Mouse (Mus musculus): ENCODE results near the gene Ykt6. TPM values are rescaled to one million over a fixed set of nuclear protein-coding genes. Genes with fewer than 3 reads are reported as not detected.

The Ykt6 gene
- polyA plus RNA-seq, 1 experiment from 2014 or later = 19.3 TPM

DNA sequence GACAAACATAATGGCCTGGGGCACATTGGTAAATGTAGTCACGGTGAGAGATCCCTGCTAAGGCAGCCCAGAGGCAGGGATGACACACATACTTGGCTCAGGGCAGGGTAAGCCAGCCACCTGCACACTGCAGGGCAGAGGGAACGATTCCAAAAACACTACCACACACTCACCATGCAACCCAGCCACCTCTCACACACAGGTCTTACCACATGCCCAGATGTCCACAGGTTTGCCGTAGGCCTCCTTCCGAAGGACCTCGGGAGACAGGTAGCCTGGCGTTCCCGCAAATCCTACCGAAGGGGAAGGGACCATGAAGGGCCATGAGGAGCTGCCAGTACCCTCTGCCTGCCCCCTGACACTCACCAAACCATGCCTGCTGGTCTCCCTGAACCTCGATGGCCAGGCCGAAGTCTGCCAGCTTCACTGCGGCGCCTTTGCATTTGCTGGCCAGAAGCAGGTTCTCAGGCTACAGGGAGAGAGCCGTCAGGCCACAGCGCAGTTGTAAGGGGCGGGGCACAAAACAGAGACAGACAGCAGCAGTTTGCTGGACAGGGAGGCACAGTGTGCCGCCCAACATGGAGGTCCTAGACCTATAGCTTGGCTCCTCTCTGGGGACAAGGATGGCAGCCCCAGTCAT lies 34.6 kb downstream of the Ykt6 start:
- Histone ChIP-seq H3K4me2 (no peak overlapping the region), H3K9ac (ENCODE audit: low read depth, low read length) (no peak overlapping the region), H3K4me3 (ENCODE audit: low read depth, low read length) (no peak overlapping the region), H3K9me3 (replicated peaks; ENCODE audit: control insufficient read depth, low read length) (no peaks in the 10 kb centered on the region), H3K27me3 (ENCODE audit: control insufficient read depth, insufficient read depth, low read length) (no peaks in the 10 kb centered on the region), H3K4me1 (ENCODE audit: control insufficient read depth, insufficient read depth, low read length) (no peaks in the 10 kb centered on the region), H3K36me3 (ENCODE audit: control insufficient read depth, insufficient read depth, low read length) (no peaks in the 10 kb centered on the region), H3K27ac (ENCODE audit: low read depth, low read length) (no peak overlapping the region)
- WGBS (ENCODE audit: insufficient replicate concordance) = 84% methylated on average over 16 of the region's 16 CpGs
- no peak for ATAC-seq (replicated peaks; ENCODE audit: insufficient number of reproducible peaks, low FRiP score, low TSS enrichment)

DNA sequence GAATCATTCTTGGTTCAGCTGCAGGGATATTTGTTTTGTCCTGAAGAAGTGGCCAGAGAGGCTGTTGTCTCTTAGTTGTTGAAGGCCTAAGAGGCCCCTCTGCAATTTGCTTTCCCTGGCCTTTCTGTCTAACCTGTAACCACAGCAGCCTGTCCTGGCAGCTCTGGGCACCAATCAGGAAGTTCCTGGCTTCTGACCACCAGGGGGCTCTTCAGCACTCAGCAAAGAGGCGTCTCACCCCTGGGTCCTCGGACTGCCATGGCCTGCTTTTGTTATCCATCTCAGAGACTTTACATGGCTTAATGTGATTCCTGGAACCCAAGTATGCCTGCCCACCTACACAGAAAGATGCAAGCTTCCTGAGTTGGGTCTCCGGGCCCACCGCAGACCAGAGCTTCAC lies 35.4 kb downstream of the Ykt6 start:
- no peak for ATAC-seq (replicated peaks; ENCODE audit: insufficient number of reproducible peaks, low FRiP score, low TSS enrichment)
- Histone ChIP-seq H3K9me3 (replicated peaks; ENCODE audit: control insufficient read depth, low read length) (no peaks in the 10 kb centered on the region), H3K4me1 (ENCODE audit: control insufficient read depth, insufficient read depth, low read length) (no peaks in the 10 kb centered on the region), H3K4me3 (ENCODE audit: low read depth, low read length) (no peak overlapping the region), H3K9ac (ENCODE audit: low read depth, low read length) (no peak overlapping the region), H3K27me3 (ENCODE audit: control insufficient read depth, insufficient read depth, low read length) (no peaks in the 10 kb centered on the region), H3K27ac (ENCODE audit: low read depth, low read length) (no peak overlapping the region), H3K36me3 (ENCODE audit: control insufficient read depth, insufficient read depth, low read length) (no peaks in the 10 kb centered on the region), H3K4me2 (no peak overlapping the region)
- WGBS (ENCODE audit: insufficient replicate concordance) = 33% methylated on average over 4 of the region's 4 CpGs

DNA sequence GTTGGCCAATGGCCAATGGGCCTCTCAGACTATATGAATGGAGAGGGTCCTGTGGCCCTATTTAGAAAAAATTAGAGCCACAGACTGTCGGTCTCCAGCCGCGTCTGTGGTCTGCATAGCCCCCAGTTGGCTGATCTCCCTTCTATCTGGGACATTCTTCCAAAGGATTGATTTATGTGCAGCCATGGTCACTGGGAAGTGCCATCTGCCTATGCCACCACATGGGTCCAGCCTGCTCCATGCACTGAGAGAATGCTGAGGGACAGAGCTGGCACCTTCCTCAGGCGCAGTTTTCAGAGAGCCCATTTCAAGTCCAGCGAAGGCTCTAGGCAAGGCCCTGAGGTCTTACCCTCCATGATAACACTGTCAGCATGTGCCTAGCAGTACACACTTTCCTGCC lies 38.7 kb downstream of the Ykt6 start:
- ATAC-seq (replicated peaks; ENCODE audit: insufficient number of reproducible peaks, low FRiP score, low TSS enrichment) = no peak
- H3K27me3 ChIP-seq (ENCODE audit: control insufficient read depth, insufficient read depth, low read length) = no peaks in the 10 kb centered on the region
- H3K9ac ChIP-seq (ENCODE audit: low read depth, low read length) = no peak overlapping the region
- H3K9me3 ChIP-seq (replicated peaks; ENCODE audit: control insufficient read depth, low read length) = no peaks in the 10 kb centered on the region
- H3K4me3 ChIP-seq (ENCODE audit: low read depth, low read length) = no peak overlapping the region
- H3K4me2 ChIP-seq = no peak overlapping the region
- H3K27ac ChIP-seq (ENCODE audit: low read depth, low read length) = no peak overlapping the region
- 83% methylated on average over 5 of the region's 5 CpGs for WGBS (ENCODE audit: insufficient replicate concordance)
- no peaks in the 10 kb centered on the region for H3K36me3 ChIP-seq (ENCODE audit: control insufficient read depth, insufficient read depth, low read length)
- peaks cover 2% of the 10 kb centered on the region; the same call in 1 of the 2 replicates for H3K4me1 ChIP-seq (ENCODE audit: control insufficient read depth, insufficient read depth, low read length)

DNA sequence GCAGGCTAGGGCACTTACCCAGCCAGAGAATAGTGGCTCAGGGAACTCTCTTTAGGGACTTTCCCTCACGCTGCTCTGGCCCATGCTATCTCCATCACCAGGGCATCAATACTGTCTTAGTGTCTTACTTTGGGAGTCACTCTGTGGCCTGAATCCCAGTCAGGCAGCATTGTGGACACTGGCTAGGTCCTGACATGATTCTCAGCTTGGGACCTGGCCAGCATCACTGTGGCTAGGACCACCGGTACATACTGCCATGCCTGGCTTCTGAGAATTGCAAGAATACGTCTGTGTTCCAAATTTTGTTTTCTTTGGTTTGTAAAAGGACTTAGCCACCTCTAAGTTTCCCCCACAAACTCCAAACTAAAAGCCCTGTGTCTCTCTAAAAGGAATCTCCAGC lies 39.4 kb downstream of the Ykt6 start:
- Histone ChIP-seq H3K9ac (ENCODE audit: low read depth, low read length) (no peak overlapping the region), H3K9me3 (replicated peaks; ENCODE audit: control insufficient read depth, low read length) (no peaks in the 10 kb centered on the region), H3K4me2 (no peak overlapping the region), H3K4me3 (ENCODE audit: low read depth, low read length) (no peak overlapping the region), H3K4me1 (ENCODE audit: control insufficient read depth, insufficient read depth, low read length) (peaks cover 9% of the 10 kb centered on the region), H3K27me3 (ENCODE audit: control insufficient read depth, insufficient read depth, low read length) (no peaks in the 10 kb centered on the region), H3K36me3 (ENCODE audit: control insufficient read depth, insufficient read depth, low read length) (no peaks in the 10 kb centered on the region), H3K27ac (ENCODE audit: low read depth, low read length) (no peak overlapping the region)
- 70% methylated on average over 3 of the region's 3 CpGs for WGBS (ENCODE audit: insufficient replicate concordance)
- ATAC-seq (replicated peaks; ENCODE audit: insufficient number of reproducible peaks, low FRiP score, low TSS enrichment) = no peak

DNA sequence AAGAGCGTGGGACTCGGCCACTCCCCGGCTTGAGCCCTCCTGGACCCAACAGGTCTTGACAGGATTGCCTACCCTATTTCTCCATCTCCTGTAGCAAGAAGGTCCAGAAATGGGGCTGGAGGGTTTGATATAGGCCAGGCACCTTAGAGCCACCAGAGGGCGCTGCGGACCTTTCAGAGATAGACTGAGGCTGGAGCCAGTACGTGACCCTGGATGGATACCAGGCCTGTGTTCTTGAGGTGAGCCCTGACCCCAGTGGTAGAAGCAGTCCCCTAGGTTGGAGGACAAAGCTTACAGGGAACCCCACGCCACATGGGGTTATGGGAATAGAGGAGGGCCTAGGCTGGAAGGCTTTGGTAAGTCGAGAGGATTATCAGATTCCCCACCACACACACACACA lies 40.5 kb downstream of the Ykt6 start:
- Histone ChIP-seq H3K9me3 (replicated peaks; ENCODE audit: control insufficient read depth, low read length) (no peaks in the 10 kb centered on the region), H3K4me2 (no peak overlapping the region), H3K27ac (ENCODE audit: low read depth, low read length) (no peak overlapping the region), H3K27me3 (ENCODE audit: control insufficient read depth, insufficient read depth, low read length) (no peaks in the 10 kb centered on the region), H3K4me1 (ENCODE audit: control insufficient read depth, insufficient read depth, low read length) (peaks cover 17% of the 10 kb centered on the region), H3K36me3 (ENCODE audit: control insufficient read depth, insufficient read depth, low read length) (no peaks in the 10 kb centered on the region), H3K4me3 (ENCODE audit: low read depth, low read length) (no peak overlapping the region), H3K9ac (ENCODE audit: low read depth, low read length) (no peak overlapping the region)
- ATAC-seq (replicated peaks; ENCODE audit: insufficient number of reproducible peaks, low FRiP score, low TSS enrichment) = no peak
- WGBS (ENCODE audit: insufficient replicate concordance) = 6% methylated on average over 8 of the region's 8 CpGs

DNA sequence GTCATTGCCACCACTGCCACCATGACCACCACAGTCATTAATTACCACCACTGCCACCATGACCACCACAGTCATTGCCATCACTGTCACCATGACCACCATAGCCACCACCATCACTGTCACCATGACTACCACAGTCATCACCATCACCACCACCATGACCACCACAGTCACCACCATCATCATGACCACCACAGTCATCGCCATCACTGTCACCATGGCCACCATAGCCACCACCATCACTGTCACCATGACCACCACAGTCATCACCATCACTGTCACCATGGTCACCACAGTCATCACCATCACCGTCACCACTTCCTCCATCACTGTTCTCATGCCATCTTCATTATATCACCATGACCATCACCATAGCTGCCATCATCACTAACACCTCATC lies 43.0 kb downstream of the Ykt6 start:
- no peak overlapping the region for H3K9ac ChIP-seq (ENCODE audit: low read depth, low read length)
- H3K27me3 ChIP-seq (ENCODE audit: control insufficient read depth, insufficient read depth, low read length) = no peaks in the 10 kb centered on the region
- H3K27ac ChIP-seq (ENCODE audit: low read depth, low read length) = no peak overlapping the region
- H3K4me1 ChIP-seq (ENCODE audit: control insufficient read depth, insufficient read depth, low read length) = peaks cover 37% of the 10 kb centered on the region
- no peak for ATAC-seq (replicated peaks; ENCODE audit: insufficient number of reproducible peaks, low FRiP score, low TSS enrichment)
- H3K4me2 ChIP-seq = no peak overlapping the region
- no peaks in the 10 kb centered on the region for H3K36me3 ChIP-seq (ENCODE audit: control insufficient read depth, insufficient read depth, low read length)
- H3K9me3 ChIP-seq (replicated peaks; ENCODE audit: control insufficient read depth, low read length) = no peaks in the 10 kb centered on the region
- no peak overlapping the region for H3K4me3 ChIP-seq (ENCODE audit: low read depth, low read length)
- 89% methylated on average over 2 of the region's 2 CpGs for WGBS (ENCODE audit: insufficient replicate concordance)

DNA sequence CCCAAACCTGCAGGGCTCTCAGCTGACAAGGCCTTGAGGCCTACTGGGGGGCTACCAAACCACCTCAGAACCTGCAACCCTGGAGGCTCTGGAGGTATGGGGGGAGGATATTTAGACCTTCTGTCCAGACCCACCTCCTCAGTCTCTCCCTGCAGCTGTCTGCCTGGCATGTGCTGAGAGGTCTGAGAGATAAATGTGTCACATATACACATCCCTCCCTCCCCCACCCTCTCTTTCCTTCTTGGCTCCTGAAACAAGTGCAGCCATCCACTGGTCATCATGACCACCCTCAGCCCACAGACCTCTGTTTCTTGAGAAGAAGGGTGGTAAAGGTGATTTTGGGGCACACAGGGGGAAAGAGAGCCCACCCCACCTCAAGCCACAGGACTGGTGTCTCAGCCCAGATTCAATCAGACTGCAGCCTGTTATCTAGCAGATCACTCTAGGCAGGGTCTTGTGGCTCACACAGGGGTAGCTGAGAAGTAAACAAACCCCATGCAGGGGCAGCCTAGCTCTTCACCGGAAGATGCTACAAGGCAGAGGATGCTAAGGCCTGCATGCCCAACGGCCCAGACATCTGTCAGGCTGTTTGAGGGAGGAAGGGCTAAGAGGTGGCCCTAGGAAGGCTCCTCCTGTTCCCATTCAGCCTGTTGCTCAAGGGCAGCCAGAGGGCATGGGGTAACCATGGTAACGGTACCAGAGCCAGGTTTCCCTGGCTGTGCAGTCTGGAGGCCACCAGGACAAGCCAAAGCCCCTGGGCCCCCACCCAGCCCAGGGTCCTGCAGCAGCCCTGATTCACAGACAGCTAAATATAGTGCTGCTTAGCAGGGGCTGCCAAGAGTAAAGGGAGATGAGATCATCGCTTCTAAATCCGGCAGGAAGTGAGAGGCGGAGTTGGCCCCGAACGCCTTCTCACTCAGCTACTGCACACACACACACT lies 44.6 kb downstream of the Ykt6 start:
- no peaks in the 10 kb centered on the region; the same call in 1 of the 2 replicates for H3K27me3 ChIP-seq (ENCODE audit: control insufficient read depth, insufficient read depth, low read length)
- H3K4me2 ChIP-seq = peak overlapping the region; percentile 34
- H3K4me1 ChIP-seq (ENCODE audit: control insufficient read depth, insufficient read depth, low read length) = peaks cover 37% of the 10 kb centered on the region
- no peaks in the 10 kb centered on the region for H3K36me3 ChIP-seq (ENCODE audit: control insufficient read depth, insufficient read depth, low read length)
- peak overlapping the region; percentile 52 for H3K9ac ChIP-seq (ENCODE audit: low read depth, low read length)
- 6% methylated on average over 8 of the region's 8 CpGs for WGBS (ENCODE audit: insufficient replicate concordance)
- H3K4me3 ChIP-seq (ENCODE audit: low read depth, low read length) = no peak overlapping the region
- H3K9me3 ChIP-seq (replicated peaks; ENCODE audit: control insufficient read depth, low read length) = no peaks in the 10 kb centered on the region
- ATAC-seq (replicated peaks; ENCODE audit: insufficient number of reproducible peaks, low FRiP score, low TSS enrichment) = peak; percentile 85
- peak overlapping the region; percentile 94 for H3K27ac ChIP-seq (ENCODE audit: low read depth, low read length)

DNA sequence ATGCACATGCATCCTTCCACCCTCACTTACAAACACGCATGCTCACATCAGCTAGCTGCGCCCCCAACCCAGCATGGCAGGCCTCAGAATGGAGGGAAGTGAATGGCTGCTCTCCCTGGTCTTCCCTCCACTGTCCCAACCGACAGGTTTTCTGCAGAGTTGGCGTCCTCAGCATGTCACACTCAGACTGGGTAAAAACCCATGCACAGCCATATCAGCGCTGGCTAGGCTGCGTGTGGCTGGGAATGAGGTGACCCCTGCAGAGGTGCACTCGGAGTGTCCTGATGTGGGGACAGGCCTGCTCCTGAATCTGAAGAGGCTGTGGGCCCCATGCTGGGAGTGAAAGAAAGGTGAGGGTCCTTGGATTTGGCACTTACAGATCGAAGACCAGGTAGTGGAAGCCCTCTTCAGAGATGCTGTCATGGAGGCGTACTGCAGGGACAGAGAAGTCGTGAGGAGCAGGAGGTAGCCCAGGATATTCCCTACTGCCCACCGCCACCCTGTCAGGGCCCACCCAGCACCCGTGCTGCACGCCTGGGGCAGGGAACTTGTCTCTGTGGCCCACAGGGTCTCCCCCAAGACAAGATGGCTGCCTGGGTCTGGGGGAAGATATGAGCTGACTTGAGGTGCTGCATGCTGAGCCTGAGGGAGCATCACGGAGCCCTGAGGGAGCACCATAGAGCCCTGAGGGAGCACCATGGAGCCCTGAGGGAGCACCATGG lies 45.6 kb downstream of the Ykt6 start:
- Histone ChIP-seq H3K4me3 (ENCODE audit: low read depth, low read length) (no peak overlapping the region), H3K4me2 (peak overlapping the region; percentile 35), H3K9me3 (replicated peaks; ENCODE audit: control insufficient read depth, low read length) (no peaks in the 10 kb centered on the region), H3K27ac (ENCODE audit: low read depth, low read length) (peak overlapping the region; percentile 94), H3K27me3 (ENCODE audit: control insufficient read depth, insufficient read depth, low read length) (no peaks in the 10 kb centered on the region; the same call in 1 of the 2 replicates), H3K9ac (ENCODE audit: low read depth, low read length) (peak overlapping the region; percentile 30; the same call in 1 of the 2 replicates), H3K36me3 (ENCODE audit: control insufficient read depth, insufficient read depth, low read length) (no peaks in the 10 kb centered on the region), H3K4me1 (ENCODE audit: control insufficient read depth, insufficient read depth, low read length) (peaks cover 37% of the 10 kb centered on the region)
- no peak for ATAC-seq (replicated peaks; ENCODE audit: insufficient number of reproducible peaks, low FRiP score, low TSS enrichment)
- WGBS (ENCODE audit: insufficient replicate concordance) = 56% methylated on average over 14 of the region's 14 CpGs
